Mouse (Mus musculus) E14TG2a.4 (cell line): ENCODE data around the gene Hagh.

Source experiments
- CTCF ChIP-seq: conservative IDR thresholded peaks from 2 replicates; pipeline ENCODE4 v1.5.1; 2014; ENCODE audit warnings: low read length
- NANOG ChIP-seq: IDR thresholded peaks from 2 replicates; pipeline ENCODE4 v1.6.1; 2014; ENCODE audit warnings: borderline replicate concordance, low read length, mixed read lengths
- POU5F1 ChIP-seq: IDR thresholded peaks from 2 replicates; pipeline ENCODE4 v1.6.1; 2014; ENCODE audit warnings: low read length, borderline replicate concordance

DNA sequence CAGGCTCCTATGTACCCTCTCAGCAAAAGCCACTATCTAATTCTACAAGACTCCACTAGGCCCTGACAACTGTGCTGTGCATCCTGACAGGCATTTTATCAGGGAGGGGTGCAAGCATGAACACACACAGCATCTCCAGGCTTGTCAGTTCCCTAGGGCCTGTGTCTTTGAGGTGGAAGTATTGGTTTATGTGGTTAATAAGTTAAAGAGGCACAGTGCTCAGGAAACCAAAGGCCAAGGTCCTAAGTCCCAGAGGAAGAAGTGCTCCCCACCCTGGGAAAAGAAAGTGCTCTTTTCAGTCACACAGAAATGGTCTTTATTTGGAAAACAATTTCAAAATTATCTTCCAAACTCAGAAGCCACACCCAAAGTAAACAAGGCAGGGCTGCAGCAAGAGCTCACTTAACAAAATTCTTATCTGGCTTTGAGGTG lies 8.7 kb downstream of the Hagh start:
- TF ChIP-seq CTCF (no peak), POU5F1 (no peak), NANOG (no peak)
